Mouse (Mus musculus) left cerebral cortex, adult 11 months (tissue): ENCODE data around the gene Wwox.

ENCODE experiments used
- DNase-seq: peaks from one replicate; pipeline ENCODE4 v3.0.0; 2022; ENCODE audit warnings: low spot score

Wwox gene

DNA sequence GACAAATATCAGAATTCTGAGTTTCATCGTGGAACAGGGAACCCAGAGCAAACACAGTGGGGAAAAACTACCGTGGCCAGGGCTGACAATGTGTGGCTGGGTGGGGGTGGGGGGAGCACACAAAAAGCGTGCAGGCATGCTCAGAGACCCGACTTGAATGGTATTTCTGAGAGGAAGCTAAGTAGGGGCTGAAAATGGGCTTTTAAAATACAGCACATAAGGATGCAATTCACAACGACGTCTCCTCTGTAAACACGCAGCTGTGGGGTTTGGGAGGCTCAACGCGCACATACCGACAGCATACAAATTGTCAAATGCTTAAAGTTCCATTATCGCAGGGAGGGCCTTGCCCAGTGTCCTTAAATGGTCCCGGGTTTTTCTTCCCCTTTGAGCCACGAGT is 783.1 kb downstream of the Wwox start:
- DNase-seq = no peak

DNA sequence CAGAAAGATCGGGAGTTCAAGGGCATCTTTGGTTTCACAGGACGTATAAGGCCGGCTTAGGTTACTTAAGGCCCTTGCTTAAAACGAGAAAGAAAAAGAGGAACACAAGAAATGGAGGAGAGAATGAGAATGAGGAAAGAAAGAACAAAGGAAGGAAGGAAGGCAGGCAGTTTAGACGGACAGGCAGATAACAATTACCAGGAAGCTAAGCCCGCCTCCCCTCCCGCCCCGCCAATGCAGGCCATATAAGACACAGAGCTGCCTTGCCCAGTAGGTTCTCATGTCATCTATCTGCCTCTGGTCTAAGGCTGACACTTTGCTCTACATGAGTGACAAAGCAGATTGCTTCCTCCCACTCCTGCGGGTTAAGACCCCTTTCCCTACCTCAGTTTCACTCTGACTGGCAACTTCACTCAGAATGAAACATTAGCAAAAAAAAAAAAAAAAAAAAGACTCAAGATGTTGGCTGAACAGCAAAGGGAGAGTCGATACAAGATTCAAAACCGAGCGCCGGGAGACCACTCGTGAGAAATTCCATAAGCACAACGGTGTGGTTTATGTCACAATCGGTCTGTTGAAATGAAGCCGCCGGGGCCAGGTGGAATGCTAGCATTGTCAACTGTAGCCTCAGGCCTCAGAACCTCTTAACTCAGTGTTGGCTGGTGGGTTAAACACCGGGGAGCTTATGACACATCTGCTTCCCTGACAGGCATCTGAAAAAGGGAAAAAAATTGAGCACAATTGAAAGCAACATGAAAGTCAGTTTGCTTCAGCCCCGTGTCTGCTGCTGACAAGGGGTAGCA is 787.5 kb downstream of the Wwox start:
- DNase-seq = no peak

DNA sequence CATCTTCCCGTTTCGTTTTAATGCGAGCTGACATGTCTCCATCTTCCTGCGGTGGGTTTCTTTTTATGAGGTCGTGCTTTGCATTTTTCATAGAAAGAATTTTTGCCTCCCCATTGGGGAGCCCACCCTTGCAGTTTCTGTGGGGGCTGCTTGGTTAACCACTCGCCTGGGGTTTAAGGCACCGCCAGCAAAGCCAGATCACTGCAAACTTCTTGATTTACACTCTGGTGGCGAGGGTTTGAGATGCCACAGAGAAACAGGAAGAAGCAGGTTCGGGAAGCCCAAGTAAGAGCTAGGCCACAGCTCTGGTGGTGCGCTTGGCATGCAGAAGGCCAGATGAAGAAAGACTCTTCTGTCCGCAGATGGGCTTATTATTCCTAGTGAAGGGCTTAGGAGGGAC is 789.4 kb downstream of the Wwox start:
- no peak for DNase-seq

DNA sequence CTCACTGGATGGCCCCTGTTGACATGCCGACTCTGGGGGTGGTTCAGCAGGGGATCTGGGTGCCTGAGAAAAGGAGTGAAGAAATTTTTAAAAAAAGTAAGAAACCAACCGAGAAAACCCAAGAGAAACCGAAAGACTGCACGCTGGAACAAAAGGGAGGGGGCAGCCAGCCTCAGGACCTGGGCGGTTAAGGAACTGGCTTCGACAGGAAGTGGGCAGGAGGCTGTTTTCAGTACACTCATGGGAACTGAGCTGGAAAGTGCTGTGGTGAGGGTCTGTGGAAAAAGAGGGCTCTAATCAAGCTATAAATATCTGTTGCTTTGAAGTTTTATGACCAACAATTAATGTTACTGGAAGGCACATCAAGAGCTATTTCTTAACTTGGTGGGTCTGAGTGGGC is 794.6 kb downstream of the Wwox start:
- DNase-seq = no peak

DNA sequence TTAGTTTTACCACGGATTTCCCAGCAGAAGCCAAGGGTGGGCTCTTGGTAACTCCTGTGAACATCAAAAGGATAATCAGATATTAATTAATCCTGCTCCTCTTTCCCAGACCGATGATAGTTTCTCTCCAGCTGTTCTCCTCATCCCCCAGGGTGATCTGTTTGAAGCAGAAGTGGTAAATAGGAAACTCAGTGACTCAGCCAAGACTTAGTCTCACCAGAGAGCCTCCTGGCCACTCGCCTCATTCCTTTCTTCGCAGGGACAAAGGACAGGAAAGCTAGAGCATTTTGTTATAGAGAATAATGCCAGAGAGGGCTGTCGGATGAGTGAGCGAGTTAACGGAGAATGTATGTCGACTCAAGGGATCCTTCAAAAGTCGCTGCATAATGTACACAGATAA is 798.1 kb downstream of the Wwox start:
- DNase-seq = no peak

DNA sequence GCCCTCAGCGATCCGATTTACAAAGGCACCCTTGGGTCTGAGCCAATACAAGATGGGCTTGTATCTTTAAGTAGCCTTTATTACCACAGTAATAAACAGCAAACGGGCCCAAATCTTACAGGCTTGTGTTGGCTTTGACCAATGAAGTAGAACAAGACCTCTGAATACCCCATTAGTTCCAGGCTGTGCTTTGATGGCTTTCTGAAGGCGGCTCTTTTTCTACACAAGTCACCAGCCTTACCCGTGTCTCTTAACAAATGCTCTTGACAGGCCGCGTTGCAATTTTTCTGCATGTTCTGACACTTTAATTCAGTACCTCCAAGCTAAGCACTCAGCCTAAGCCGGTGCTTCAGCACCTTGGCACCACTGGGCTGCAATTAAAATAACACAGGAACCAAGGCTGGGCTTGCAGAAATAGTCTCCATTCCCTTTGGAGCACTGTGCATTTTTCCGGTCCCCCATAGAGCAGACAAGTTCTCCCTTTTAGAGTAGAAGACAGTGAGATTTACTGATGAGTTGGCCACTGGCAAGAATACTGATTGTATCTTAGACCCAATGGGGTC is 804.1 kb downstream of the Wwox start:
- DNase-seq = no peak

DNA sequence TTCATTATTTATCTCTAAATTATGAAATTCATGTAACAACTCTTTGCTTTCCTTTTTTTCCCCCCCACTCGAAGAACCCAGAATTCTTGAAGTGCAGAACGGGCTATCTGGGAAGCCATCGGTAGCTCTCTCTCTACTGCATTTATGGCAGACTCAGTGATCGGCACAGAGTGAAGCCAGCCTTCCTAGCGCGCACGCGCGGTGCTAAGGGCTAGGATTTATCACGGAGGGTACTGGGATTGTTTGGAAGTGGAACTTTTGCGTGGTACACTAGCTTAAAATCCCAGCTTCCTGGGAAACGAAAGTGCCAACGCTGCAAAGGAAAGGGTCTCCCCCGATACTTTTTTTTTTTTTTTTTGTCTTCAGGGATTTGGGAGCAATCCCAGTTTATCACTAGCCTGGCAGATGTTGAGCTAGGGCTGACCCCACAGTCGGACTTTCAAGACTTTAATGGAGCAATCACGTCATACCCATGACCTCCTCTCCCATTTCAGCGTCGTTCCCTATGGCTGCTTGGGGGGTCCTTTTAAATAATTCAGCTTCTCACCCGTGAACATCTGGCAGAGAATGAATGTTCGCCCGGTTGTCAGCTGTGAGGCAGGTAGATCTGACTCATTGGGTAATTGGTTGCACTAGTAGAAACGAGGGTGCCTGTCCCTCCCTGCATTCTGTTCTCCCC is 810.4 kb downstream of the Wwox start:
- no peak for DNase-seq

DNA sequence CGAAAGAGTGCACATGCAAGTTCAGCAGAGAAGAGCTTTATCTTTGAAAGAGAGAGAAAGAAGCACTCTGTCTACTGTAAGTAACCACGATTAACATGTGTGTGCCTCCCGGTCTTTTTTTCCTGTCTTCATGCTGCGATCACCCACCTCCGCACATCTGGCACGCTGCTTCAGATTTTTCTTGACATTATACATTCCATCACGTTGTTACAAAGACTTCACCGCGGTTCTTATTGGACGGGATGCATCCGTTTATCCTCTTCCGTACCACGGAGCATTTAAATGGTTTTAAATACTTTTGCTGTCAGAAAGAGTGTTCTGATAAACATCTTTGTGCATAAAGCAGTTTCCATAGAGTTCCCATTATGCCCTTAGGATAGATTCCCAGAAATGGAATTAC is 816.1 kb downstream of the Wwox start:
- no peak for DNase-seq

DNA sequence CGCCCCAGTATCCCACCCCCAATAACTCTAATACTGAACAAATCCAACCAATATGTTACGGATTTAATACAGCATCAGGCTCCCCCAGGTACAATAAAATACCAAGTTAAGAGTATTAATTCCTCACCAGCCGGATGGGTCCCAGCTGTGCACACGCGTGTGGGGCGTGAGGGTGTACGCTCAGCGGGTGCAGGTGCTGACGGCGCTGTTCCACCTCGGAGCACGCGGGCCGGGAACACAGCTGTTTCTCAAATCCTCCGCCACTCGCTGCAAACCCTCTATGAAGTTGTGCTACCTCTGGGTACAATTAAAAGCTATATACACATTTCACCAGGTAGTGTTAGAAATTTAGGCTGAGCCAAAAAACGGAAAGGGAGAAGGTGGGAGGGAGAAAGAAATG is 818.0 kb downstream of the Wwox start:
- no peak for DNase-seq

DNA sequence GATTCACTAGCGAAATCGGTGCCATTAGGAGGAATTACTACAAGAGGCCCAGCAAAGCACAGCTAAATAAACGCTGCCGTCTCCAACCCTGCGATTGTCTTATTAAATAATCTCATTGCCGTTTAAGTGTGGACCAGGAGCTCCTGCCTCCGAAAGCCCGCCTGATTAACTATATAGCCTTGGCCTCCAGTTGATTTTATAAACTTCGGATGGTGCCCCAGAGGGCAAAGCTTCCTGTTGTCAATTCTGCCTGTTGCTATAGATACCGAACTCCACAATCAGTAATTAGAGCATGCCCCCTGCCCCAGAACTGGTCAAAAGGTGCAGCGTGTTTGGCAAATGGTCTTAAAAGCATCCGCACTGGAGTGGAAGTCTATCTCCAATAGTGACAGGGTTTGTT is 820.4 kb downstream of the Wwox start:
- no peak for DNase-seq

DNA sequence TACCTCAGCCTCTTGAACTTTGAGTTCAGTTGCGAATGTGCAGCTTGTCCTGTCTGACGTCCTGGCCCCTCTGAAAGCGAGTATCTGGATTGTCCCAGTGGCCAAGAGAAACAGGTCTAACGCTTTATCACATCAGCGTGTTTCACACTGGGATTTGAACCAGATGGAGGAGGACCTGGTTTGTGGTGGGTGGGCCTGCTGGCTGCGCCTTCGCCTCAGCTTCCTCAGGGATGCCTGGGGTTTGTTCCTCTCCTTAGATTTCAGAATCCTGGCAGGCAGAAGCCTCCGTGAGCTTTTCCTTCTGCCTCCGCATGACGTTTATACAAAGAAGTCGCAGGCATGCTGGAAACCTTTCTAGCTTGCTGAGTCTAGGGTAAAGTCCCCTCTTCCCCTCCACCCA is 827.7 kb downstream of the Wwox start:
- DNase-seq = no peak

DNA sequence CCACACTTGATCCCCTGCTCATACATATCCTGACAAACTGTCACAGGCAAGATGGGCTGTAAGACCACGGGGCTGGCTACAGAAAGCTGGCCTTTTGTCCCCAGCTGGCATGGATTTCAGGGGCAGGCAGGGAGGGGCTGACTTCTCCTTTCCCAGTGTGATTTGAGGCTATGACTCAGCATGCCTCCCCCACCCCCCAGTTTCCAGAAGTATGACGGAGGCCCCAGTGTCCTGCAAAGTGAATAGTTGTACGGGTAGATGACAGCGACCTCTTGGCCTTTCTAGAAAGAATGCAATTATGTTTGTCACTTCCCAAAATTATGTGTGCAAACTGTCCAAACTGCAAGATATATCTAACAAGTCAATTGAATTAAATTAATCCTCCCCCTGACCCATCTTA is 830.1 kb downstream of the Wwox start:
- DNase-seq = no peak

DNA sequence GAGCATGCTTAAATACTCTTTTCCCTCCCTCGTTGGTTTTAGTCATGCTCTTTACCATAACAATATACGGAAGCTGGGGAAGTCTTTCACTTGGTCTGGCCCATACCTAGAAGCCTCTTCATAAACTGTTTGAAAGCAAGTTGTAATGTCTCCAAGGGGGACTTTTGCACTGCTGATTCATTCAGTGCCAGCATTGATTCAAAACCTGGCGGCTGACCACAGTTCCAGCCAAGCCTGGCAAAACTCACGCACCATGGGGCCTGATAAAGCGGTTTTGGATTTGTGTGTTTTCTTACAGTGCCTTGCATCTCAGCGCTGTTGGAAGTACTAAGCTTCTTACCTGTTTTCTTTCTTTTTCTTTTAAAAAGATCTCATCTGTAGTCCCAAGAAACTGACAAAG is 834.5 kb downstream of the Wwox start:
- no peak for DNase-seq

DNA sequence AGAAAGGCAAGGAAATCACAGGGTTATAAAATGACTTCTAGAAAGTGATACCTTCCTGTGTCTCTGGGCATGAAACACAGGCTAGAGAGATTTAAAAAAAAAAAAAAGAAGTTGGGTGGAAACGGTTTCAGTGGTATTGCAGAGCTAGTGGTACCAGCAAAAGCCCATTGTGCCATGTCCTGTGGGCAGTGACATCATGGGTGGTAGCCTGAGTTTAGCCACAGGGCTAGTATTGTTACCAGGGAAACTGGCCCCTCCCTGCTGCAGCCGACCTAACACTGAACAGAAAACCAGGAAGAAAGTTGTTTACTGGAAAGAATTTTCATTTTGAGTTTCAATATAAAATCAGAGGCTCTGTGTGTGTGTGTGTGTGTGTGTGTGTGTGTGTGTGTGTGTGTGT is 836.8 kb downstream of the Wwox start:
- DNase-seq = no peak

DNA sequence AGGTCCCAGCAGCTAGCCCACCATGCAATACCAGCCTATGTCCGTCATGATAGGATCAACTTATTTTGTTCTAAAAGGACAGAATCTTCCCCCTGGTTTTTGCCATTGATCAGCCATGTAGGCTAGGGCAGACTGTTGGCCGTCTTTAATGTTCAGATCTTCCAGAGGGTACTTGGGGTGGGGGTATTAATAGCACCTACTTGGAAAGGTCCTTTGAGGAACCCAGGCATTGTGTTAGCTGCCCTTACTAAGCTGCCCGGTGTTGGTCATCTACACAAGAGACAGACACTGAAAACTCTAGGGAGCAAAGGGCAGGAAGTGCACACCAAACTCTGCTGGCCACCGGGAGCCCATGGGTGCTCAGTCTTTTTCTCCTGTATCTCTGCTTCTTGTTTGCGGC is 838.8 kb downstream of the Wwox start:
- no peak for DNase-seq

DNA sequence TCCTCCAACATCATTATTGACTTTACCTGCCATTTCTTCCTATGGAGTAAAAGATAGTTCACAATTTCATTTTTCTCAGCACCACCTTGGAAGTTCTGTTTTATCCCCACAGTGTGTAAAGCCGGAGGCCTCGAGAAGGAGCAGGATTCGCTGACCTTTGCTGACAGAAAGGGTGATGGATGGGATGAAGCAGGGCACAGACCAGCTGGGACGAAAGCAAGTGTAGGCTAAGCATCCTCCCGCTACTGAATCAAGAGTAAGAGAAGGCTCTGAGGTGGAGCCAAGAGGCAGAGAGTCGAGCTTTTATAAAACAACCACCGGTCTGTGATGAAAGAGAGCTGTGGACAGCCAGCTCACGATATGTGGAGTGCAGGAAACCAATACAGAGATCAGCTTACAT is 850.8 kb downstream of the Wwox start:
- no peak for DNase-seq

DNA sequence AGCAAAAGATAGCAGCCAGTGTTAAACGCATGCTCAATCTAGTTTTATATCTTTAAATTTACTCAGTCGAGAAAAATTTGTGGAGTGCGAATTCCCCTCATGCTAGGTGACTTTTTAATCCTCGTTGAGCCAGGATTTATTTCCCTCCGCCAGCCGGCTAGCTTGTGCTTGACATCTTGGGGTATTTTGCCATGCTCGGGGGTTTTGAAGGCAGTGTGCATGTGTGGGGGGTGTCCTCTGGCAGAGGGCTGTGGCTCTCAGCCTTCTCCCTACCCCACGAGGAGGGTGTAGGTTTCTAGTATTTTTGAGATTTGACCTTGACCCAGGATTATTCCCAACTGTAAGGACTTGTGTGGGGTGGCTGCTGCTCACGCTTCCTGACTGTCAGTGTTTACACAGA is 857.3 kb downstream of the Wwox start:
- no peak for DNase-seq

DNA sequence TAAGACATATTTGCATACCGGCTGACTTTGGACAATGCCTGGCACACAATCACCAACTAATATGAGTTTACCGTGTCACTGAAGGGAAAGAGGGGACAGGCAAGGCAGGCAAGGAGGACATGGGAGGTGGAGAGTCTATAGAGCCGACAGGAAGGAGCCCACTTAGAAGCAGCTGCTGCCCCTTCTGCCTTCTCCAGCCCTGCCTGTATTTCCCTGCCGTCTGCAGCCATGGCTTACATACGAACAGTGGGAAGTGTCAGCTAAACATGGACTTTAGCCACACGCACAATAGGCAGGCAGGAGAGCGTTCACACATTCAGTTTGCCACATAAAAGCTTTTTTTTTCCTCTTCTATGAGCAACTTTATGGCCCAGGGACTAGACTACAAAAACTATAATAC is 863.0 kb downstream of the Wwox start:
- DNase-seq = no peak

DNA sequence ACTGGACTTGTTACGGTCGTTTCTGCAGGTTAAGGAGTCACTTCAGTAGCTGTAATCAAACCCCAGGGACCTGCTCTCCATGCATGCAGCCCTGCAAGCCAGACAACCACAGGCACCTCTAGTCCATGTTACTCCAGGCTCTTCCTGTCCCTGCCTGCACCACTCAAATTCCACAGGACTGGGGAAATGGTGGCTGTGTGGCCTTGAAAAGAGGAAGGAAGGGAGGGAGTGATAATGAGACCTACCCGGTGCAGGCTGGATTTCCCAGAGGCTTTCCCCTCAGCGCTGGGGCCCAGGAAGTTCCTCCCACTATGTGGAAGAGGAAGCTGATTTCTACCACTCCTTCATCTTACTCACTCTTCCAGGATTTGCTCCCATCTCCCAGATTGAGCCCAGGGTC is 868.0 kb downstream of the Wwox start:
- DNase-seq = no peak

DNA sequence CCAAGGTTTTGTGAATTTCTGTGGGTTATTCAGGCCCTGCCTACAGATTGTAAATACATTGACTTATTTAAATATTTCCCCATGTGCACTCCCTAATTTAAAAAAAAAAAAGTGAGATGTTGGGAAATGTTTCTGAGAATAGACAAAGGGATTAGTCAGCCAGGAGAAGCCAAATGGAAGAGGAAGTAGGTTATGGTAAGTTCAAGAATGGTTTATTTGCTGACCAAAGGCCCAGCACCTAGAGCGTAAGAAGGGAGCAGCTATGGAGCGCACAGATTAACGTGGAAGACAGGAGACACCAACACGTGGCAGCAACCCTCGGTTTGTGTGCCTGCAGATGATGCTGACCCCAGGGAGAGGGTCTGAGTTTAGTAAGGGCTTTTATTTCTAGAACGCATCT is 871.5 kb downstream of the Wwox start:
- no peak for DNase-seq

DNA sequence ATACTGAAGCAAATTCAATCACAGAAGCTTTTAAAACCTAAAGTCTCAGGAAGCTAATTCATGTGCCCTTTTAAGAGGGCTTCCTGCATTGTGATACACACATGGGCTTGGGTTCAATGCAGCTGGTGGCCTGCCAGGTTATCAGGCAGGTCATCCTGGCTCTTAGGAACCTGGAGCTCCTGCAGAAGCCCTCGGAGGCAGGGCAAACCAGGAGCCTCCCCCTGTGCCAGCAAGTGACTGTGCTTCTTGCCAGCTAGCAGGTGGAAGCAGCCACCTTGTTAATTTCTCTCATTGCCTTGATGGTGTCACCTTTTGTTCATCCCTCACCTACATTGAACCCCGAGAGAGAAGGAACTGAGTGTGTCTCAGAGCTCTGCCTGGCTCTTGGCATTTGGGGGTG is 872.9 kb downstream of the Wwox start:
- no peak for DNase-seq

DNA sequence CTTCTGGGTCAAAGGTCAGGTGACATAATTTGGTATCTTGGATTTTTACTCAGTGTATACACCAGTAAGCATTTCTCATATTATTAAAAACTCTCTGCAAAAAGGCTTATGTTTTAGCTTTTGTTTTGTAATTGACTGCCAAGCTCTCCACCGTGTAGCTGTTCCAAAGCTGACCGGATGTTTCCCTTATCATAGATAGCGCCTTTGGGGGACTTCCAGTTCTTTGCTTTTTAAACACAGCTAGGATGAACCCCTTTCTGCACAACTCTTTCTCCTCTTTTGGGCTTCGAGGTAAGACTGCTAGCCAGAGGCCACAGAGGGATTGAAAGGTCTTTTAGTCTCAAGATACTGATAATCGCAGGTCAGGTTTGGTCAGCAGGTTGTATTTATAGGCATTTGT is 883.0 kb downstream of the Wwox start:
- DNase-seq = no peak

DNA sequence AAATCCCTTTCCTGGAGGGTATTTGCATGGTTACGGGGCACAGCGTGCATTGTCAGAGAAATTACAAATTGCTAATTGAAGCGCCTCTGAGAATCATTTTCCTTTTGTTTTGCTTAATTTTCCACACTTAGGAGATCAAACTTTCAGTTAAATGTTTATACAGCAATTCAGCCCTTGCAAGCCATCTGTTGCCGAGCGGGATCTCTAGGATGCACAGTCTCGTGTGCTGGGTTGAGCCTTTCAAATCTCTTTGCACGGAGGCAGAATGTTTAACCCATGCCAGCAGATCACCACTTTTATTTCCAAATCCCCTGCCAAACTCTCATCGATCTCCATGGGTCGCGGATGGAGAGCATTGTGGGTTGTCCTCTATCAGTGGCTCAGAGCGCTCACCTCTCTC is 891.2 kb downstream of the Wwox start:
- DNase-seq = no peak

DNA sequence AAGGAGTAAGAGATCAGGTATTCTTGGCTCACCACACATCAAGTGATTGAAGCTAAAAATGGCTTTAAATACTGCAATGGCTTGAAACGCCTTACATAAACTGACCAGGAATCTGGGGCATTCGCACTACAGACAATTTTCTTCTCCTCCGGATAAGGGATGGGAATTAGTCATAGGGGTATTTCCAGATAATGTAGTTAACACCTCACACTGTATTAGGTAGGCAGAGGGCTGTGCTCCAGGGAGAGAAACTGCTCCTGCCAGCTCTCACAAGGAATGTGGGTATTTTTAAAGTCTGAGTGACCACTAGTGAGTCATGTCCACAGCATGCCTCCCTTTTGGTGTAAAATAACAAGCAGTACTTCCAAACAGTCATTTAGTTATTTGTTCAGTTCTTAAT is 894.5 kb downstream of the Wwox start:
- DNase-seq = peak; percentile 30
